Mouse (Mus musculus): ENCODE measurements around the gene Hydin.
"Not testable (repeated sequence)": the region's sequence is repeated elsewhere in the genome, so short reads cannot be mapped to it uniquely, and the experiment has no call there.

Gene Hydin

DNA sequence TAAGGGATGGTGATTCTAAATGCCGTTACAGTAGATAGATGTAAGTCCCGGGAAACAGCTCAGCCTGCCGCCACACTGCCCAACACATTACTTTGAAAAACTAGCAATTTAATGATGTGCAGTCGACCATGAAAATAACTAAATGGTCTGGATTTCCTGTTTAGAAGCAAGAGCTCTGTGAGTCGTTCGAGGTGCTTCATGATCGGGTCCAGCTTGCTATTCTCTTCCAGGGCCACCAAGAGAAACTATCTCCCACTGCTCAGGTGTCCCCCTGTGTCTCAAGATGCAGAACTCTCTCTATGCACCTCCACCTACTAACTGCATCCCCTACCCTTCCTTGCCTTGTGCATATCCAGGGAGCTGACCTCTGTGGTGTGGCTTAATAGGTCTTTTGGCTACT, 66.6 kb downstream of the Hydin start:
- DNase-seq (ENCODE audit: low read depth) = no peak

DNA sequence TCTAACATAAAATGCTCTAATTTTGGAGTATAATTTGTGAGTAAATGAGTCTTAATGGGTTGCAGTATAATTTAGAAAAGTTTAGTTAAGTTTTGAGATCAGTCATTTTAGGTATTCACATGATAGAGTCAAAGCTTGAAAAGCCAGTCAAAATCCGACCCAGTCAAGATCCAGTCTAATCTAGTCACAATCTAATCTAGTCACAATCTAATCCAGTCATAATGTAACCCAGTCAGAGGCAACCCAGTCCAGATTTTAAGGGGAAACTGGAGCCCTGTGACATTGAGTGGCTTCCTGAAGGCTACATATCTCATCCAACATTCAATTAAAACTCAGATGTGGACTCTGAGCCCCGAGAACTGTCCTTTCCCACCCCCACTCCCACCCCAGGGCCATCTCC, 72.7 kb downstream of the Hydin start:
- DNase-seq (ENCODE audit: low read depth) = no peak

DNA sequence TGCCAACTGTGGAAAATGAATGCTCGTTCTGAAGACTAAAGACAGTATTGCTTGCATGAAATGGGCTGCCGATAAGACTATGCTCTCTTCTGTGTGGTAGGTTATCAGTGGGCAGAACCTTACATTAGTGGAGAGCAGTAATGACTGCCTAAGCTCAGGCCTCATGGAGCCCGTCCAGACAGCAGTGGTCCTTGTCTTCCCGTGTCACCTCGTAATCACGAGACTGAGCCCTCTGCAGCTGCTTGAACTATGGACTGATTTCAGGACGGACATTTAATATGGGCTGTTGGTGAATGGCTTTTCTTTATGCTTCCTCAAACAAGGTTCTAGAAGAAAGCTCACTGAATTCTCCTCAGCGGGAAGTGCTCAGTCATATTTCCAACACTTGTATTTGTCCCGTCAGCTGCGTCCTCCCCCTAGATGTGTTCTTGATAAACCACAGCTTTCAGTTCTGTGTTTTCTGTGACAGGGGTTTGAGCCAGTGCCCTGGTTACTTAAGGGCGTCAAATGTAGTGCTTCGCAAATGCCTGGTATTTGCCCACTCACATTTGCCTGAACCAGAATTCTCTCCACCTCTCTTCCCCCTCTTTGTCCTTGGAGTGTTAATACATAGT, 73.4 kb downstream of the Hydin start:
- no peak for DNase-seq (ENCODE audit: low read depth)

DNA sequence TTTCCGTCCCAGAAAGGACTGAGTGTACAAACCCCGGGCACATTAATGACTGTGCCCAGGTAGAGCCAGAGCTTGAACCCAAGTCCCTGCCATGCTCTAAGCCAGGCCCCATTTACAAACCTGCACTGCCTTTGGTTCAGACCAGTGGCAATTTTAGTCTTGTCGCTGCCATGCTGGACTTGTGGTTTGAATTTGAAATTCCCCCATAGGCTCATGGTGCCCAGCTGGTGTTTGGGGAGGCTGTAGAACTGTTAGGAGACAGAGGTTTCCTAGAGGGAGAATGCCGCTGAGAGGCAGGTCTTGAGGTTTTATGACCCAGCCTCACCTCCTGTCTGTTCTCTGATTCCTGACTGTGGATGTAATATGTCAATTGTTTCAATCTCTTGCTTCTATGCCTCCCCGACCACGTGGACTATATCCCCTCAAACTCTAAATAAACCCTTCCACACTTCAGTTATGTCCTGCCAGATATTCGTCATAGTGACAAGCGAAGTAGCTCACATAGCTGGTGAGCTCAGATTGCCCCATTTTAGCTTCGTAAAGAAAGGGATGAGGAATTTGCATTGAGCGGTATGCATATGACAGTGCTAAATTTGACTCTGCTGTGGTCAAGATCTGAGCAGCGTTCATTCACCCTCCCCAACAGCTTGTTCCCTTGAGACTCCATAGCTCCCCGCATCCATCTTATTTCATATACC, 79.1 kb downstream of the Hydin start:
- DNase-seq (ENCODE audit: low read depth) = no peak

DNA sequence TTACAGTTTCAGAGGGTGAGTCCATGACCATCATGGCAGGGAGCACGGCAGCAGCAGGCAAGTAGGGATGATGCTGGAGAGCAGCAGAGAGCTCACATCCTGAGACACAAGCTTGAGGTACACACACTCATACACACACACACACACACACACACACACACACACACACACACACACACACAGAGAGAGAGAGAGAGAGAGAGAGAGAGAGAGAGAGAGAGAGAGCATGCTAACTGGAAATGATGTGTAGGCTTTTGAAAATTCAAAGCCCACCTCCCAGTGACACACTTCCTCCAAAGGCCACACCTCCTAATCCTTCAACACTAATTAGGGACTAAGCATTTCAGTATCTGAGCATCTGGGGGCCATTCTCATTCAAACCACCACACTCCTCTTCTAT, 80.1 kb downstream of the Hydin start:
- no peak for DNase-seq (ENCODE audit: low read depth)

DNA sequence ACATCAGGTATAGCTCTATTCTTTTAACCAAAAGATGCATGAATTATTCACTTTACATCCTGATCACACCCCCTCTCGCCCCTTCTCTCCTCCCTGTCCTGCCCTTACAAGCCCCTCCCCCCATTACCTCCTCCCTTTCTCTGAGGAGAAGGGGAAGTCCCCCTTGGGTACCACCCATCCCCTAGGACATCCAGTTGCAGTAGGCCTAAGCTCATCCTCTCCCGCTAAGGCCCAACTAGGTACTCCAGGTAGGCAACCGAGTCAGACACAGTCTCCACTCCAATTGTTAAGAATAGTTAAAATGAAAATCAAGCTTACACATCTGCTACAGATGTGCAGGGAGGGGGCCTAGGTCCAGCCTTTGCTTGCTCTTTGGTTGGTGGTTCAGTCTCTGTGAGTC, 83.9 kb downstream of the Hydin start:
- no peak for DNase-seq (ENCODE audit: low read depth)

DNA sequence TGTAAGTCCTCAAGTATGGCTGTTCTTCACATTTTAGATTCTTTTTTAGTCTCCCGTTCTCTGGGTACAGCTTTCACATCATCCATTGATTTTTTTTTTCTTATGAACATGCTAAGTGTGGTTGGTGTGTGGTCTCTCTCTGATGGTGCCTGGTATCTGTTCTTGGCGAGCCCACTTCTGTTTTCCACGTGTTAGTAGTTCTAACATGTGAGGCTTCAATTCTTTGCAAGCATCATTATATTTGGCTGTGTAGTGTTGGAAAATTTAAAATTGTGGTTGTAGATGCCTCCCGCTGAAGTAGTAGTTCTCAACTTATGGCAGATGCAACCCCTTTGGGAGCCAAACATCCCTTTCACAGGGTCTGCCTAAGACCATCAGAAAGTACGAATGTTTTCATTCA, 85.1 kb downstream of the Hydin start:
- DNase-seq (ENCODE audit: low read depth) = no peak

DNA sequence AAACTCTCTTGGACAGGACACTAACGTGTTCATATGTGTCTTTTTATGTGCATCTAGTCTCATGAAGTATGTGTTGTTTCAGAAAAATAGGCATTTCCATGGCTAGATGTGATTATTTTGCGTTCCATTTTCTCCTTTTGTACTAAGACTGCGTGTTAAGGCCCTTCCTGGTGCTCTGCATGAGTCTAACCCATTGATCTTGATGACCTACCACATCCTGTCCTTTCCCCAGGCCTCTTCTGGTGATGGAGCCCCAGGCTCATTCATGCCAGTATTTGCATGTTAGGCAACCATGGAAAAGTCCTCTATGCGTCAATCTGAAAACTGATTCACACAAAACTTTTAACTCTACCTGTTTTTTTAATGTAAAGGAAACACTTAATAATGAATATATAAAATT, 96.2 kb downstream of the Hydin start:
- no peak for DNase-seq (ENCODE audit: low read depth)

DNA sequence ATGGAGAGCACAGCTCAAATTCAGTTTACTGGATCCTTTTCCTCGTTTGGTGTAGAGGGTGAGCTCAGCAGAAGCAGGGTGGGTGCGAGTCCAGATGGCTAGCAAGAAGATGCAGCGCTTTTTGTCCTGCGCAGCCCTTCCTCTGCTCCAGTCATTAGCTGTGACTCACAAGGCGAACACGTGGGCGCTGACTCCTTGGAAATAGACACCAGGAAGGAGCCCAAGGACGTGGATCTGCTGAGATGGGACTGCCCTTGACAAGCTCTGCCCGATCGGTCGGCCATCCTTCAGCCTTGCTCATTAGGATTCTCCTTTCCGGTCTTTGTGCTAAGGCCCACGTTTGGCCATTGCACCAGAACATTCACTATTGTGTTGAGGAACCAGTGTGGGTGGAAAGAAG, 106.1 kb downstream of the Hydin start:
- no peak for DNase-seq (ENCODE audit: low read depth)

DNA sequence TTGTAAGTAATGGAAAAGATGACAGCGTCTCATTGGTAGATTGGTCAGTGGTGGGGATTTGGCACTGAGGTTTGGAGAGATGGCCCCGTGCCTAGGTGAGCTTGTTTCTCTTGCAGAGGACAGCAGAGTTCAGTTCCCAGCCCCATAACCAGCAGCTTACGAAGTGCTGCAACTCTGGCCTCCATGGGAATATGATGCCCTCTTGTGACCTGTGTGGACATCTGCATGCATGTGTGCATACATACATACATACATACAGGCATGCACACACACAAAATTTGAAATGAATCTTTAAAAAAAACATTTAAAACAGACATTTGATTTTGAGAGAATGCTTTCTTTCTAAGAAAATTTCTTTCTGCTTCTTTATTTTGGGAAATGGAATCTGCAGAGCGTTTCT, 106.9 kb downstream of the Hydin start:
- no peak for DNase-seq (ENCODE audit: low read depth)

DNA sequence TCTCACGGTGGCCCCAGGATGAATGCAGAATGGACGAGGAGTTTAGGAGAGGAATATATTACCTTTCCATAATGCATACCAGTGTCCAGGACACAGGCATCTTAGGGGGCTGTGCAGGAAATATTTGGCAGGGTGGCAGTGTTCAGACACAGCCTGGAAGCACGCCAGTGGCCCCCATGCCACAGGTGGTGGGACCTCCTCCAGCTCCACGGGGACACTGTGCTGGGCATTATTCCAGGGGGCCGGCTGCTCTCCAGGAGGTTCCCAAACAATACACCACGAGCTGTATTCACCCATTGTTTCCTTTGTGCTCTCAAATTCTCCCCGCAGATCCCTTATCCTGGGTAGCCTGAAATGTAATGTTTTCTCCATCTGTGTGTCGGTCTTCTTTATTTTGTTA, 116.0 kb downstream of the Hydin start:
- no peak for DNase-seq (ENCODE audit: low read depth)

DNA sequence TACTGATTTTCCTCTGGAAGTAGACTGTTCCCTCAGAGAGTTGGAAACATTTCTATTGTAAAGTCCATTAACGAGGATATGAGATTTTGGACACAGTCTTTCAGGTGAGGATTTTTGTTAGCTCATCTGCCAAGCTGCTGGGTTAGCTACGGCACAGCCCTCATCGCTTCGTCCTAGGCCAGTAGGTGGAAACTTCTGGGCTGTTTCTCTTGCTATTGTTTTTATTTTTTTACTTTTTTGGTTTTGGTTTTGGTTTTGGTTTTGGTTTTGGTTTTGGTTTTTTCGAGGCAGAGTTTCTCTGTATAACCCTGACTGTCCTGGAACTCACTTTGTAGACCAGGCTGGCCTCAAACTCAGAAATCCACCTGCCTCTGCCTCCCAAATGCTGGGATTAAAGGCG, 117.9 kb downstream of the Hydin start:
- DNase-seq (ENCODE audit: low read depth) = not testable (repeated sequence)

DNA sequence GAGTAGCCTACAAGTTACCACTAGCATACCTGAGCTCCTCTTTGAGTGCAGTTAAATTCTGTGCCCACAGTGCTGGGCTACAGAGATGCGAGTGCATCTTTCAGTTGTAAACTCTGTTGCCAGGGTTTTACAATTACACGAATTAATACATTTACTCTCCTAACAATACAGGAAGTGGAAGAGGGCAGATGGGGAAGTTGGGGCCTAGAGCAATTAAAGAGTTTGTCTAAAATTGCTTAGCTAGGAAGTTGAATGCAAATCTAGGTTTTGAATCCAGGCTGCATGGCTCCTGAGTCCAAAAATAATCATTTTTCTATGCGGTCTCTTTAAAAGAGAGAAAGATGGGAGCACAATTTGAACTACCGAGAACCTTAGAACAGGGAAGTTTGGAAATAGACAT, 128.9 kb downstream of the Hydin start:
- DNase-seq (ENCODE audit: low read depth) = no peak

DNA sequence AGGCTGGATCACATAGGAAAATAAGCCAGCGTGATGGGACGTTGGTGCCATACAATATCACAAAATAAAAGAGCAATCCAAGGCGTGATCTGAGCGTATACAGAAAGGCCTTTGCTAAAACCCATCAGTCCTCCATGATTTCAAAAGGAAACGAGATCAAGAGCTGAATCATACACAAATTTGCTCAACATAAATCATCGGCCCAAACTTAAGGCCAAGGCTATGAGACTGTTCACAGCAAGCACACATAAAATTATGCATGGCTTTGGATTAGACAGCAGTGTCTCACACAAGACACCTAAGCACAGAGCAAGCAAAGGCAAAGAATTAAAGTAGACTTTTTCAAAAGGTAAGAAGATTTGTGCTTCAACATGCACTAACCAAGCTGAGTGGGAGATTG, 133.8 kb downstream of the Hydin start:
- DNase-seq (ENCODE audit: low read depth) = no peak

DNA sequence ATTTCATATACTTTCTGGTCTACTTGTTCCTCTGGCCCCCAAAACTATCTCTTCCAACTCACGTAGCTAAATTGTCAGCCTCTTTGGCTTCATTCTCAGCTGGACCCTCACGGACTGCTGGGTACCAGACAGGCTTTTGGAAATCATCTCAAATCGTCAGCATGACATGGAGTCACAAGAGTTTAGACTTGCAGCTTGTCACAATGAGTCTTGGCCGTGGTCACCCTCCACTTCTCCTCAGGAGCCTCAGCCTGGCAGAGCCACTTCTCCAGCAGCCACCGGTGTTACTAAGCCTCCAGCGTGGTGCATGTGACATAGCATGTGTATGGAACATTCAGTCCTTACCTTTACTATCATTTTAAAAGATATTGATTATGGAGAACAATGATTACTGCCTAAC, 135.5 kb downstream of the Hydin start:
- no peak for DNase-seq (ENCODE audit: low read depth)

DNA sequence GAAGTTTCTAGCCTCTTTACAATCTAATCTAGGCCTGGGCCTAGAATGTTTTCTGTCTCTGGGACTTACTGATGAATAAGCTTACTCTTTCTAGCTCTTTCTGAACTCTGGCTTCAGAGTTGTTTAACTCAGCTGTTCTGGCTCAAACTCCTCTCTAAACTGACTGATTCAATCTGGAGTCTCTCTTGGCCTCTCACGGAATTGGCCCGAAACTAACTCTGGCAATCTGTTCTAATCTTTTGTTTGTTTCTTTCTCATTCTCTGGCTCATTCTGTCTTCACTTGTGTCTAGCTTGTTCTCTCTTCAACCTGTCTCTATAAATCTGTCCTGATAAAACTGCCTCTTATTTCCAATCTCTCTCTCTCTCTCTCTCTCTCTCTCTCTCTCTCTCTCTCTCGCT, 137.7 kb downstream of the Hydin start:
- no peak for DNase-seq (ENCODE audit: low read depth)

DNA sequence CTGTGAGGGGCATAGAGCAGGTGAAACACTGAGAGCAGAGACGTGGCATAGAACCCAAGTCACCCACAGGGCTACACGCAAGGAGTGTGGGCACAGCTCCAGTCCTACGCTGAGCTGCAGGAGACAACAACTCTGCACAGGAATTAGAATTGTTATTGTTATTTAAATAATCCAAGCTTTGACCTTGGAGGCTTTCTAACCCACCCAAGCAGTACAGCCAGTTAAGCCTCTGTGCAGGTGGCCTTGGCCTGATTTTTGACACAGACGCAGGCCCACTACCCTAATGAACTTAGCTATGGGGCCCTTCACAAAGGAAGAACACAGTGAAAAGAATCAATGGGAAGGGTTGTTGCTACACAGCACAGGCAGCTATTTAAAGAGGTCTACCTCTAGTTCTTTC, 148.3 kb downstream of the Hydin start:
- DNase-seq (ENCODE audit: low read depth) = no peak

DNA sequence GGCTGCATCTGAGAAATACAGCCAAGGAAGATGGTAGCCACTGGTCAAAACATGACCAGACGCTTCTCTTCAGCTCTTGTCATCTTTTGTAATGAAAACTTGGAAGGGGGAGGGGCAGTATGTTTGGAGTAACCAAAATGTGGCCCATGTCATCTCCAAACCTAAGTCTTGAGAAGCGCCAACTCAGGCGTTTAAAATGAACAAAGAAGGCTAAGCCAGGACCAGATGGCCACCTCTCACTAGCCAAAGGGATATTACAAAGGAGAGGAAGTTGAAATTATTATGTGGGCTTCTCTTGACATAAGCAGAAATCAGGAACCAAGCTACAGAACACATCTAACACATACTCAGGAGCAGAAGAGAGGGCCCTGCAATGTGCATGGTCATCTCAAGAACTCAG, 150.2 kb downstream of the Hydin start:
- no peak for DNase-seq (ENCODE audit: low read depth)

DNA sequence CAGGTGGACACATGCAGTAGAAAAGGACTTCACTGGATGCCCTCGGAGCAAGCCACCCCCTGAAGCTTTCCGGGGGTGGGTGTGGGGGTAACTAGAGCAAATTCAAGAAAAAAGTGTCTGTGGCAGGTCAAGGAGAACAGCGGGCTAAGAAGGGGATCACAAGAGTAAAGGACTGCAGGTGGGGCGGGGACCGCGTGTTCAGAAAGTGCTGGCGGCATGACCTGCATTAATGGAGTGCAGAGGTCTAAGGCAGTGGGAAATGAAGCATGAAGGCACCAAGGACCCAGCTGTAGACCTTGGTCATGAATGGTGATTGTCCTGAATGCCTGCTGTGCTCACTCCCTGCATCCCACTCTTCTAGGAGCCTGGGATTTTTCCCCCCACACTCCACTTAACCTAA, 151.0 kb downstream of the Hydin start:
- no peak for DNase-seq (ENCODE audit: low read depth)

DNA sequence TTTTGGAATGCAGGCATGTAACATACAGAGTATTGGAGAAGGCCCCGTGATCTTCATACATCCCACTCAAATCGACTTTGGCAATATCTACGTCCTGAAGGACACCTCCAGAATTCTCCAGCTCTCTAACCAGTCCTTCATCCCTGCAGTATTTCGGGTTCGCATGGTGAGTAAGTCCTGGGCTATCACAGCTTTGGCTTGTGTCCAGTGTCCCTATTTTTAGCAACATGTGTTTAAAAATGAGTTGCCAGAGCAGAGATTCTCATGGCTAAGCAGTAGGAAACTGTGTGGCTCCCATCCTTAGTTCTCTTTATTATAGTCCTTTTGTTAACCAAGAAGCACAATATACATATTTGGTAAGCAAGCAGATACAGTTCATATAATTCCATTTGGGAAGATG, 152.9 kb downstream of the Hydin start:
- no peak for DNase-seq (ENCODE audit: low read depth)

DNA sequence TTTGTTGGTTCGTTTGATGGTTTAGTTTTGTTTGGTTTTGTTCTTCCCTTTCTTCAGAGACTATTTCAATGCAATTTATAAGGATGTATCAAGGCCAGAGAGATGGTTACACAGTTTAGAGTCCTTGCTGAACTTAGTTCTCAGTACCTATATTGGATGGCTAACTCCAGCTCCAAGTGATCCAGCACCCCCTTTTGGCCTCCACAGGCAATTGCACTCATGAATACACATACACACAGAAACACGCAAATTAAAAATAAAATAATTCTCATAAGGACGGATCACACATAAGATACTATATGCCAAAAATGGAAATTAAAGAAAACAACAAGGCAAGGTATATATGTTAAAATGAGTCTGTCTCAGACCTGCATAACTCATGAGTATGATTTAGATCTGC, 153.4 kb downstream of the Hydin start:
- no peak for DNase-seq (ENCODE audit: low read depth)

DNA sequence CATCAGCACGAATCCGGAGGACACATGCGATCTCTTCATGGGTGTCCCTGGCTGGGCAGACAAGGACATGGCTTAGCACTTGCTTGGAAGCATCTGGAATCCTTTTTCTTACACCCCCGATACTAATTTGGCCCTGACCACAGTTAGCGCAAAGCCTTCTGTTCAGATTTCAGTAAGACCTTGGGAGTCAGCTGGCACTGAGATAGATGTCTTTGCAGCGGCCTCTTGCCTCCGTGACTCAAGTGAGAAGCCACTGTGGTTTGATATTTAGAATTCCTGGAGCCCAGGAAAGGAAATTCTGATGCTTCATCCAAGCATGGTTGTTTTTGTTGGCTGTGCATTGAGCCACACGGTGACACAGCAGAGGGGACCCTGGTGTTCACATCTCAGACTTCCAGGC, 157.4 kb downstream of the Hydin start:
- DNase-seq (ENCODE audit: low read depth) = no peak

DNA sequence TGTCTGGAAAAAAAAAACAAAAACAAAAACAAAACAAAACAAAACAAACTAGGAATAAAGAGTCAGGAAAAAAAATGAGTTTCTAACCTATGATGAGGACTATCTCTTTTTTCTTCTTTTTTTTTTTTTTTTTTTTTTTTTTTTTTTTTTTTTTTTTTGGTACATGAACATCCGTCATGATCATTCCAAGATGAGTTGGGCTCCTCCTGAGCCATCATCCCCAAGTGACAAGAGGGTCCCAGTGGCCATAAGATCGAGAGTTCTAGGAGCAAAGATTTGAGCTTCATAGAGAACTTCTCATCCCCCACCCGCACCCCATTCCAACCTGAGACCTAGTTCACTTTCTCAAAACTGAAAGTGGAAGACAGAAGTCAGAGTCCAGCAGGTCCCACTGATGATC, 164.6 kb downstream of the Hydin start:
- DNase-seq (ENCODE audit: low read depth) = no peak

DNA sequence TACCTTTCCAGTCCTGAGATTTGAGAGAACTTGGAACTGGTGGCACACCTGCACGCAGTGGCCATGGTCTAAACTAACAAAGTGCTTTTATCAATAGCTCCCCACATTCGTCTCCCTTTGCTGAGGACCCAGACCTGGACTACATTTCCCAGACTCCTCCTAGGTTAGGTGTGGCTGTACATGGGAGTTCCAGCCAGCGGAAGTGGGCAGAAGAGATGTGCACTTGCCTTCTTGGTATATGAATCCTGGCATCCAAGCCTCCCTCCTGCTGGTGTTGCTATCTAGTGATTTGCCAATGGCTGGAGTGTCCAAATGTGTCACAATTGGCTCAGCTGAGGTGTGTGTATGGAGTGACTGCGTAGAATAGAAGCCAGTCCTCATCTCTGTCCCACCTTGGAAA, 173.8 kb downstream of the Hydin start:
- no peak for DNase-seq (ENCODE audit: low read depth)

Measured in fibroblast of lung, adult 2 months (primary cell).